17 mouse cellular contexts compared by ENCODE assay signal in genomic region chr13:13777696-13778095, GRCm38 (mm10). TPM values are rescaled to one million over a fixed set of nuclear protein-coding genes. Genes with fewer than 3 reads are reported as not detected.
"Had no signal": no experiment of that assay in that cellular context is flagged by ENCODE, and none has a peak within 500 bp of the region (broad histone marks: within the 10 kb centered on the region; RNA-seq: fewer than 3 reads in every experiment).

No protein-coding gene starts in this region.

- H3K27ac ChIP-seq: liver, embryonic 12.5 days; liver, embryonic 14.5 days; midbrain, embryonic 12.5 days; midbrain, embryonic 15.5 days; neural tube, embryonic 13.5 days; neural tube, embryonic 15.5 days had no signal

- H3K4me3 ChIP-seq: liver, embryonic 12.5 days; midbrain, embryonic 12.5 days; midbrain, embryonic 15.5 days; myocyte; neural tube, embryonic 13.5 days; neural tube, embryonic 15.5 days had no signal

- H3K27me3 ChIP-seq: midbrain, embryonic 15.5 days had no signal

- H3K4me1 ChIP-seq: liver, embryonic 12.5 days; neural tube, embryonic 13.5 days had no signal

- H3K9me3 ChIP-seq: liver, embryonic 12.5 days; midbrain, embryonic 12.5 days; midbrain, embryonic 15.5 days; neural tube, embryonic 13.5 days; neural tube, embryonic 15.5 days had no signal

- ATAC-seq: liver, embryonic 12.5 days; midbrain, embryonic 15.5 days had no signal

- H3K4me2 ChIP-seq: liver, embryonic 12.5 days; lung, embryonic 14.5 days; midbrain, embryonic 12.5 days; midbrain, embryonic 15.5 days; neural tube, embryonic 13.5 days; neural tube, embryonic 15.5 days had no signal

- H3K36me3 ChIP-seq: midbrain, embryonic 15.5 days had no signal

- H3K9ac ChIP-seq: liver, embryonic 12.5 days; liver, embryonic 14.5 days; lung, embryonic 14.5 days; midbrain, embryonic 12.5 days; midbrain, embryonic 15.5 days; neural tube, embryonic 13.5 days; neural tube, embryonic 15.5 days had no signal

- DNase-seq: lung, embryonic 14.5 days; lung, postnatal 10 days; retina, postnatal 1 day; right cerebral cortex, adult 18-20 months; right cerebral cortex, postnatal 25 days; right cerebral cortex, postnatal 4 days; spleen, adult 18-20 months; thymus, adult 18-20 months; thymus, postnatal 14 days; thymus, postnatal 36 days had no signal

RNA-seq across cellular contexts. Expression of gene Gng4, which starts 6.2 kb away (rescaled TPM):
- polyA plus RNA-seq: liver, embryonic 12.5 days had no signal
